Mouse (Mus musculus): ENCODE measurements around the gene U2af1l4. TPM values are rescaled to one million over a fixed set of nuclear protein-coding genes. Genes with fewer than 3 reads are reported as not detected.

The U2af1l4 gene
- polyA plus RNA-seq, 1 experiment from 2014 or later, result 86.0 TPM

- Histone ChIP-seq H3K4me3 (ENCODE audit: low read depth, low read length) (no peak overlapping the region), H3K4me1 (ENCODE audit: insufficient read depth, low read depth, low read length) (peaks cover 4% of the 10 kb centered on the region; the same call in 1 of the 2 replicates), H3K36me3 (ENCODE audit: insufficient read depth, low read length) (no peaks in the 10 kb centered on the region), H3K27ac (ENCODE audit: low read length) (no peak overlapping the region), H3K9ac (replicated peaks; ENCODE audit: low read depth) (no peak overlapping the region), H3K4me2 (replicated peaks; ENCODE audit: low read depth, low read length) (no peak overlapping the region), H3K27me3 (replicated peaks; ENCODE audit: insufficient read depth, low read length) (no peaks in the 10 kb centered on the region), H3K9me3 (ENCODE audit: low read length) (no peaks in the 10 kb centered on the region)
- ATAC-seq, result no peak
- DNase-seq (ENCODE audit: low spot score), result no peak
- TF ChIP-seq CTCF (IDR thresholded peaks at IDR 0.05), result no peak
- TF ChIP-seq EP300 (IDR thresholded peaks at IDR 0.05), result no peak
- WGBS, result 94% methylated on average over 6 of the region's 6 CpGs
Measured at GRCm38 (mm10) chr7:30524487-30524886, 38.6 kb upstream of the U2af1l4 start.

GRCm38 (mm10) chr7:30525954-30526353, 37.1 kb upstream of the U2af1l4 start:
- no peak for TF ChIP-seq EP300 (IDR thresholded peaks at IDR 0.05)
- TF ChIP-seq CTCF (IDR thresholded peaks at IDR 0.05), result no peak
- Histone ChIP-seq H3K9me3 (ENCODE audit: low read length) (no peaks in the 10 kb centered on the region), H3K27me3 (replicated peaks; ENCODE audit: insufficient read depth, low read length) (no peaks in the 10 kb centered on the region), H3K9ac (replicated peaks; ENCODE audit: low read depth) (no peak overlapping the region), H3K36me3 (ENCODE audit: insufficient read depth, low read length) (peaks cover 11% of the 10 kb centered on the region; the same call in 1 of the 2 replicates), H3K27ac (ENCODE audit: low read length) (0 out of 2 replicates have a peak overlapping the region, but pooled peaks have one; percentile 4), H3K4me3 (ENCODE audit: low read depth, low read length) (peak overlapping the region; percentile 3; the same call in 1 of the 2 replicates), H3K4me2 (replicated peaks; ENCODE audit: low read depth, low read length) (peak overlapping the region; percentile 40), H3K4me1 (ENCODE audit: insufficient read depth, low read depth, low read length) (peaks cover 4% of the 10 kb centered on the region; the same call in 1 of the 2 replicates)
- DNase-seq (ENCODE audit: low spot score) (peak; percentile 65), ATAC-seq (peak; percentile 65)
- 32% methylated on average over 10 of the region's 10 CpGs for WGBS

- Histone ChIP-seq H3K36me3 (ENCODE audit: insufficient read depth, low read length) (peaks cover 11% of the 10 kb centered on the region; the same call in 1 of the 2 replicates), H3K4me2 (replicated peaks; ENCODE audit: low read depth, low read length) (peak overlapping the region; percentile 40), H3K27me3 (replicated peaks; ENCODE audit: insufficient read depth, low read length) (no peaks in the 10 kb centered on the region), H3K4me1 (ENCODE audit: insufficient read depth, low read depth, low read length) (peaks cover 4% of the 10 kb centered on the region; the same call in 1 of the 2 replicates), H3K4me3 (ENCODE audit: low read depth, low read length) (0 out of 2 replicates have a peak overlapping the region, but pooled peaks have one; percentile 3), H3K9ac (replicated peaks; ENCODE audit: low read depth) (no peak overlapping the region), H3K9me3 (ENCODE audit: low read length) (no peaks in the 10 kb centered on the region), H3K27ac (ENCODE audit: low read length) (peak overlapping the region; percentile 4; the same call in 1 of the 2 replicates)
- ATAC-seq, result 0 out of 2 replicates have a peak, but pooled peaks have one; percentile 6
- TF ChIP-seq CTCF (IDR thresholded peaks at IDR 0.05), result no peak
- TF ChIP-seq EP300 (IDR thresholded peaks at IDR 0.05), result no peak
- WGBS, result 39% methylated on average over 17 of the region's 17 CpGs
- no peak for DNase-seq (ENCODE audit: low spot score)
Measured at GRCm38 (mm10) chr7:30526399-30526798, 36.7 kb upstream of the U2af1l4 start.

GRCm38 (mm10) chr7:30526981-30527380, 36.1 kb upstream of the U2af1l4 start:
- no peaks in the 10 kb centered on the region for H3K27me3 ChIP-seq (replicated peaks; ENCODE audit: insufficient read depth, low read length)
- H3K4me1 ChIP-seq (ENCODE audit: insufficient read depth, low read depth, low read length), result peaks cover 4% of the 10 kb centered on the region; the same call in 1 of the 2 replicates
- H3K4me3 ChIP-seq (ENCODE audit: low read depth, low read length), result no peak overlapping the region
- ATAC-seq, result no peak
- no peak for TF ChIP-seq CTCF (IDR thresholded peaks at IDR 0.05)
- no peak for TF ChIP-seq EP300 (IDR thresholded peaks at IDR 0.05)
- no peak overlapping the region for H3K9ac ChIP-seq (replicated peaks; ENCODE audit: low read depth)
- H3K9me3 ChIP-seq (ENCODE audit: low read length), result no peaks in the 10 kb centered on the region
- no peak for DNase-seq (ENCODE audit: low spot score)
- no peak overlapping the region for H3K4me2 ChIP-seq (replicated peaks; ENCODE audit: low read depth, low read length)
- peaks cover 11% of the 10 kb centered on the region; the same call in 1 of the 2 replicates for H3K36me3 ChIP-seq (ENCODE audit: insufficient read depth, low read length)
- no peak overlapping the region for H3K27ac ChIP-seq (ENCODE audit: low read length)
- 85% methylated on average over 10 of the region's 14 CpGs for WGBS

GRCm38 (mm10) chr7:30531291-30531815, 31.7 kb upstream of the U2af1l4 start:
- no peak overlapping the region for H3K9ac ChIP-seq (replicated peaks; ENCODE audit: low read depth)
- ATAC-seq (no peak), DNase-seq (ENCODE audit: low spot score) (no peak)
- 83% methylated on average over 9 of the region's 9 CpGs for WGBS
- H3K36me3 ChIP-seq (ENCODE audit: insufficient read depth, low read length), result peaks cover 11% of the 10 kb centered on the region; the same call in 1 of the 2 replicates
- no peaks in the 10 kb centered on the region for H3K9me3 ChIP-seq (ENCODE audit: low read length)
- no peak overlapping the region for H3K27ac ChIP-seq (ENCODE audit: low read length)
- H3K4me3 ChIP-seq (ENCODE audit: low read depth, low read length), result no peak overlapping the region
- no peak overlapping the region for H3K4me2 ChIP-seq (replicated peaks; ENCODE audit: low read depth, low read length)
- TF ChIP-seq EP300 (IDR thresholded peaks at IDR 0.05), result no peak
- TF ChIP-seq CTCF (IDR thresholded peaks at IDR 0.05), result no peak
- peaks cover 3% of the 10 kb centered on the region; the same call in 1 of the 2 replicates for H3K4me1 ChIP-seq (ENCODE audit: insufficient read depth, low read depth, low read length)
- no peaks in the 10 kb centered on the region for H3K27me3 ChIP-seq (replicated peaks; ENCODE audit: insufficient read depth, low read length)

- Histone ChIP-seq H3K4me1 (ENCODE audit: insufficient read depth, low read depth, low read length) (no peaks in the 10 kb centered on the region), H3K27me3 (replicated peaks; ENCODE audit: insufficient read depth, low read length) (no peaks in the 10 kb centered on the region), H3K9me3 (ENCODE audit: low read length) (no peaks in the 10 kb centered on the region), H3K36me3 (ENCODE audit: insufficient read depth, low read length) (peaks cover 11% of the 10 kb centered on the region; the same call in 1 of the 2 replicates), H3K4me2 (replicated peaks; ENCODE audit: low read depth, low read length) (no peak overlapping the region), H3K4me3 (ENCODE audit: low read depth, low read length) (no peak overlapping the region), H3K27ac (ENCODE audit: low read length) (no peak overlapping the region), H3K9ac (replicated peaks; ENCODE audit: low read depth) (no peak overlapping the region)
- TF ChIP-seq EP300 (IDR thresholded peaks at IDR 0.05) (no peak), CTCF (IDR thresholded peaks at IDR 0.05) (no peak)
- DNase-seq (ENCODE audit: low spot score), result peak; percentile 27
- no peak for ATAC-seq
- 27% methylated on average over 8 of the region's 8 CpGs for WGBS
Measured at GRCm38 (mm10) chr7:30532931-30533330, 30.2 kb upstream of the U2af1l4 start.
